Mouse (Mus musculus) E14TG2a.4 (cell line): ENCODE results near the gene Rbbp6.

Experiments used
- CTCF ChIP-seq: conservative IDR thresholded peaks from 2 replicates; pipeline ENCODE4 v1.5.1; 2014; ENCODE audit warnings: low read length
- POU5F1 ChIP-seq: IDR thresholded peaks from 2 replicates; pipeline ENCODE4 v1.6.1; 2014; ENCODE audit warnings: low read length, borderline replicate concordance

- no peak for TF ChIP-seq CTCF
- no peak for TF ChIP-seq POU5F1
Measured at GRCm38 (mm10) chr7:122949268-122949667, 16.2 kb upstream of the Rbbp6 start.
